Mouse (Mus musculus): ENCODE data around the gene Tmem121. TPM values are rescaled to one million over a fixed set of nuclear protein-coding genes. Genes with fewer than 3 reads are reported as not detected.

Tmem121 gene
- polyA plus RNA-seq, 1 experiment from 2014 or later, result 9.0 TPM

DNA sequence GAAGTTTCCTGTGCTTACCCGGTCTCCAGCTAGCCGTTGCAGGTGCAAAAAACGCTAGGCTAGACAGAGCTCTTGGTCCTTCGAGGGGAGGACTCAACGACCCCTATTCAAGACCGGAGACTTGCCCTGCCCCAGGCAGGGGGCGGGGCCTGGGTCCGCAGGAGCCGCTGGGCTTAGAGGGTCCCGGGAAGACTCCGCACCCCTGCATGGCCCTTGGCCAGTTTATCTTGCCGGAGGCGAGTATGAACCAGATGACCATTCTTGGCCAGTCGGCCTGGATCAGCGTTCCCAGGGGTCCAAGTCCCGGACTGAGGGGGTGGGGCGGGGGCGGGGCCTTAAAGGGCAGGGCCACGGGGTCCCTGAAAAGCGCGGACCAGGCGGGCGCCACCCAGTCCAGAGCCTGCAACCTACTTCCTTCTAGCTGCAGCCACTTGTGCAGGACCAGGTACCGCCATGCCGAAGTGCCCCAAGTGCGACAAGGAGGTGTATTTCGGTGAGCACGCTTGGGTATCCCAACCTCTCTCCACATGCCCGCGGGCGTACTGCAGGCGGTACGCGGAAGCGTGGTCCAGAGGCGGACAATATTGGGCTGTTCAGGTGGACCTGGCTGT, 34.0 kb upstream of the Tmem121 start:
- Histone ChIP-seq H3K4me2 (peak overlapping the region; percentile 81), H3K9ac (peak overlapping the region; percentile 49), H3K27ac (no peak overlapping the region), H3K4me3 (peak overlapping the region; percentile 52), H3K27me3 (peaks cover 6% of the 10 kb centered on the region; the same call in 1 of the 2 replicates), H3K4me1 (peaks cover 47% of the 10 kb centered on the region), H3K9me3 (no peaks in the 10 kb centered on the region), H3K36me3 (no peaks in the 10 kb centered on the region)
- no peak for ATAC-seq (ENCODE audit: borderline replicate concordance, extremely low read depth, low FRiP score, low TSS enrichment)
- WGBS, result under 1% methylated on average over 36 of the region's 36 CpGs

DNA sequence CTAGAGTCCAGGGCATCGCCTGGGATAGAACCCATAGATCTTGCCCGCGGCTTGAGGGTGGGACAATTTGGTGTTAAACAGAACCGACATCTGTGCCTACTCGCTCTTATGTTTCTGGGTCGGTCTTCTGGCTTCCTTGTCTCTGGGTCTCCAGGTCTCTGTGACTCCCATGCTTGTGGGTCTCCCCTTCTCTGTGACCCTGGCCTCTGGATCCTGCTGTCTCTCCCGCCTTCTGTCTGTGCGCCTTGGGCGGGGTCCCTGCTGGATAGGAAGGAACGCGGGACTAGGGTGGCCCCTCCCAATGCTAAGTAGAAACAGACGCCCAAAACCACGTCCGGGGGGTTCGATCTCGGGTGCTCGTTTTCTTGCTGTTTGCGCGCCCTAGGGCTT, 33.5 kb upstream of the Tmem121 start:
- no peak for ATAC-seq (ENCODE audit: borderline replicate concordance, extremely low read depth, low FRiP score, low TSS enrichment)
- Histone ChIP-seq H3K4me3 (peak overlapping the region; percentile 52), H3K36me3 (no peaks in the 10 kb centered on the region), H3K4me1 (peaks cover 49% of the 10 kb centered on the region), H3K27me3 (peaks cover 6% of the 10 kb centered on the region; the same call in 1 of the 2 replicates), H3K27ac (no peak overlapping the region), H3K9ac (peak overlapping the region; percentile 49), H3K4me2 (peak overlapping the region; percentile 81), H3K9me3 (no peaks in the 10 kb centered on the region)
- 19% methylated on average over 19 of the region's 19 CpGs for WGBS

DNA sequence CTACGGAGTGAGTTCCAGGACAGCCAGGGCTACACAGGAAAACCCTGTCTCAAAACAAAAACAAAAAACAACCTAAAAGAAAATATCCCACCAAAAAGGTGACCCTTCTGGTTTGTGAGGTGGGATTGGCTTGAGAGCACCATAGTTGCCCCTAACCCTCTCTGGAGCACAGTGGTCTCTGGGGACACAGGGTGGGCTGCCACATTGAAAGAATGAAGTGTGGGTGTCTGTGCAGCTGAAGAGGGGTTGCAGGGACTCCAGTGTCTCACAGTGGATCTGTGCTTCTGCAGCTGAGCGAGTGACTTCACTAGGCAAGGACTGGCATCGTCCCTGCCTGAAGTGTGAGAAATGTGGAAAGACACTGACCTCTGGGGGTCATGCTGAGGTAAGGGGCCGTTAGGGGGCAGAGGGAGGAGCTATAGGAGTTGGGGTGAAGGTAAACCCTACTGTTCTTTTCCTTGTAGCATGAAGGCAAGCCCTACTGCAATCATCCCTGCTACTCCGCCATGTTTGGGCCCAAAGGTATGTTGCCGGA, 32.7 kb upstream of the Tmem121 start:
- Histone ChIP-seq H3K4me3 (peak overlapping the region; percentile 52; the same call in 1 of the 2 replicates), H3K36me3 (no peaks in the 10 kb centered on the region), H3K27me3 (peaks cover 6% of the 10 kb centered on the region; the same call in 1 of the 2 replicates), H3K9me3 (no peaks in the 10 kb centered on the region), H3K4me1 (peaks cover 54% of the 10 kb centered on the region), H3K4me2 (peak overlapping the region; percentile 81), H3K9ac (no peak overlapping the region), H3K27ac (no peak overlapping the region)
- no peak for ATAC-seq (ENCODE audit: borderline replicate concordance, extremely low read depth, low FRiP score, low TSS enrichment)
- WGBS, result 75% methylated on average over 6 of the region's 6 CpGs

DNA sequence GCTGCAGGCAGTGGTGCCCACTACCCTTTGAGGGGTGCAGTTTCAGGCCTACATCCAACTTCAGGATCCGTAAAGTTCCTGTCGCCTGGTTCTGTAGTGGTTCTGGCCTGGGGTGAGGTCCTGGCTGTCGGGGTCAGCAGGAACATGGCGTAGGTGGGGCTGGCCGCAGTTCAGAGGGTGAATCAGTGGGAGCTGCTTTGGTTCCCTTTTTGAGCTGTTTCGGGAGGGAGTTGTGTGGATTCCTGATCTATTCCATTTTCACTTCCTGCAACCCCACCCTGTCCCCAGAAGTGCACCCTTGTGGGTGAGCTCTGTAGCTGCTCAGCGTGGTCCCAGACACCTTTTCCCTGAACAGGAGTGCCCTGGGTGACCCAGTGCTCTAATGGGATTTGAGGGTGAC, 31.8 kb upstream of the Tmem121 start:
- no peak for ATAC-seq (ENCODE audit: borderline replicate concordance, extremely low read depth, low FRiP score, low TSS enrichment)
- no peaks in the 10 kb centered on the region for H3K9me3 ChIP-seq
- peaks cover 6% of the 10 kb centered on the region; the same call in 1 of the 2 replicates for H3K27me3 ChIP-seq
- no peak overlapping the region for H3K27ac ChIP-seq
- no peak overlapping the region for H3K4me2 ChIP-seq
- no peak overlapping the region for H3K4me3 ChIP-seq
- H3K36me3 ChIP-seq, result no peaks in the 10 kb centered on the region
- 93% methylated on average over 7 of the region's 7 CpGs for WGBS
- peaks cover 45% of the 10 kb centered on the region for H3K4me1 ChIP-seq
- H3K9ac ChIP-seq, result no peak overlapping the region

DNA sequence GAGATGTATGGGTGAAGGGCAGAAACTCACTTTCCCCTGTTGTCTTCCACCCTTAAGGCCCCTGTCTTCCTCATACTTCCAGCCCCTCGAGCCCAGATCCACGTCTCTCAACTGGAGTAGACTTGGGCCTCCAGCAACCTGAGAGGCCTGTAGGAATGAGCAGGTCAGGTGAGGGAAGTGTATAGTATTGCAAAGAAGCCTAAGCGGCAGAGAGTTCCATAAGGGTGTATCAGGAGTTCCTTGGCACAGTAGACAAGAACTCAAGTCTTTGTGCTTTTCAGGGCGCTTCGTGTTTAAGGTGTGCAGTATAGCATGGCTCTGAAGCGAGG, 31.0 kb upstream of the Tmem121 start:
- Histone ChIP-seq H3K4me2 (peak overlapping the region; percentile 74), H3K4me3 (peak overlapping the region; percentile 62), H3K27me3 (peaks cover 6% of the 10 kb centered on the region; the same call in 1 of the 2 replicates), H3K27ac (peak overlapping the region; percentile 88), H3K9ac (no peak overlapping the region), H3K4me1 (peaks cover 40% of the 10 kb centered on the region), H3K9me3 (no peaks in the 10 kb centered on the region), H3K36me3 (no peaks in the 10 kb centered on the region; the same call in 1 of the 2 replicates)
- ATAC-seq (ENCODE audit: borderline replicate concordance, extremely low read depth, low FRiP score, low TSS enrichment), result no peak
- 70% methylated on average over 6 of the region's 6 CpGs for WGBS

DNA sequence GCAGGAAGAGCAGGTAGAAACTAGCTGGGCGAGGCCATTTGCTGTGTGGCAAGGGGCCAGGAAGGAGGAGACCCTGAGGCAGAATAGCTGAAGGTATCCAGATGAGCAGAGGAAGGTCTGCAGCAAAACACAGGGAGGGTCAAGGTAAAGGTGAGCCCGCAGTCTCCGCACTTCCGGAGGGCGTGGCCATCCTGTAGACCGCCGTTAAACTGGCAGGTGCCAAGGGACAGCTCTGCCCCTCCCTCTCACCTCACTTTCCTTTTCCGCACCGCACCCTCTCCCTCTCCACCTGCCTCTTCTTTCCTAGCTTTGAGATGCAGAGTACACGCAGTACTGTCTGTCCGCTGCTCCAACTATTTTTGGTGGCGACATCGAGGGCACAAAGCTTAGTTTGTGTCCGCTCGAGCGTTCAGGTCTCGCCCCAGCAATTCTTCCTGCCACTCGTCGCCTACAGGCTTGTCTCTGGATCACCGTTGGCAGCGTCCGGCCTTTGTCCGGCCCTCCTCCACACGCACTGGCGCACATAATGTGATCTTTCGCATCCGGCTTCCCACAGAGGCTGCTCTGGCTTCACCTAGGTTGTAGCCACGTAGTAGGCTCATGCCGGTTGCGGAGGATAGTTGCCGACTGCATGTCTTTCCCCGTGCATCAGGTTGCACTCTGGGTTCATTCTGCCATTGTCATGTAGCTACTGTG, 30.5 kb upstream of the Tmem121 start:
- Histone ChIP-seq H3K4me2 (peak overlapping the region; percentile 74), H3K27ac (peak overlapping the region; percentile 88), H3K9me3 (no peaks in the 10 kb centered on the region), H3K27me3 (peaks cover 6% of the 10 kb centered on the region; the same call in 1 of the 2 replicates), H3K9ac (peak overlapping the region; percentile 46), H3K36me3 (no peaks in the 10 kb centered on the region; the same call in 1 of the 2 replicates), H3K4me3 (peak overlapping the region; percentile 62), H3K4me1 (peaks cover 40% of the 10 kb centered on the region)
- ATAC-seq (ENCODE audit: borderline replicate concordance, extremely low read depth, low FRiP score, low TSS enrichment), result no peak
- WGBS, result 4% methylated on average over 32 of the region's 32 CpGs

DNA sequence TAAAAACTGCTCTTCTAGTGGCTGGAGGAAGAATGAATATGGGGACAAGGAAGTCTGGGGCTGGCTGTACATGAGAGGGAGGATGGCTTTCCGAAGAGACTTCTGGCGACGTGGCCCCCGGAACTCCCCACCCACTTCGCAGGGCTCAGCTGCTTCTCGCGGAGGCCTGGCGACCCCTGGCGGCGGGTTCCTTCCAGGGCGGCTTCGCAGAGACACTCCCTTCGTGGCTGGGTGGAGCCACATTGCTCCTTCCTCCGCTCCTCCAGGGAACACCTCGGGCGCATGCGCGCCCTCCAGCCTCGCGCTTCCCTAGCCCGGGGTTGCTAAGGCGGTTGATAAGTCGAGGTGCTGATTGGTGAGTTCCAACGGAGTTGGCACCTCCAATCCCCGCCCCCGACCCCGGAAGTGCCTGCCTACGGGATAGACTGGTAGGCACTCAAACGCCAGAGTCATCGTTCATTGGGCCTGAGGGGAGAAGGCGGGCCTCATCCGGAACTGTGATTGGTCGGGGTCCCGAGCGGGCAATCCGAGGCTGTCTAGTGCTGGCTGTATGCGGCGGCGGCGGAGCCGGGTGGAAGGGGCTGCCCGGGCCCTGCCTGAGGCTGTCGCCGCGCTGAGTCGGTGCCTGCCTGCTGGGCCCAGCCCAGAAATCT, 29.7 kb upstream of the Tmem121 start, which contains the start of gene Tedc1:
Gene Tedc1 (plus strand): TSS at position 535 of the 653 bp plus-strand sequence.
- Histone ChIP-seq H3K4me2 (peak within 1 kb of the TSS; percentile 74), H3K27ac (peak within 1 kb of the TSS; percentile 88), H3K4me1 (peaks cover 40% of the 10 kb centered on the region), H3K4me3 (peak within 1 kb of the TSS; percentile 62), H3K27me3 (peaks cover 1% of the 10 kb centered on the region; the same call in 1 of the 2 replicates), H3K36me3 (no peaks in the 10 kb centered on the region; the same call in 1 of the 2 replicates), H3K9ac (peak within 1 kb of the TSS; percentile 62), H3K9me3 (no peaks in the 10 kb centered on the region)
- ATAC-seq (ENCODE audit: borderline replicate concordance, extremely low read depth, low FRiP score, low TSS enrichment), result peak; percentile 95
- WGBS, result 0% methylated on average over 46 of the region's 46 CpGs

DNA sequence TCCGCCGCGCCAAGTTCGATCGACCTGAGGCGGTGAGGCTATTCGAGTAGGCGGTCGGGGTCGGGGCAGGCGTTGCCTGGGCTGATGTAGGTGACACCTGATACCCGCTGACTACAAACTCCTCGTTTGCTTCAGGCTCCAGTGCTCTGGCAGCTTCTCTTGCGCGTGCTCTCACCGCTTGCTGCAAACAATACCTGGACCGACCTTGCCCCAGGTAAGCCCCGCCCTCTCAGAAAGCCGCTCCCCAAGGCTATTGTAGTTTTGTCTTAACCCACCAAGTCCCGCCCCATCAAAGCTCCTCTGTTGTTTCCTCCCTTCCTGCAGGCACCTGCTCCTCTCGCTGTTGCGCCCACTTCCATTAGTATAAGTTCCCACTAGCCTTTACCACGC, 29.2 kb upstream of the Tmem121 start:
- peaks cover 35% of the 10 kb centered on the region for H3K4me1 ChIP-seq
- under 1% methylated on average over 23 of the region's 23 CpGs for WGBS
- H3K4me2 ChIP-seq, result peak overlapping the region; percentile 74
- H3K9me3 ChIP-seq, result no peaks in the 10 kb centered on the region
- peaks cover 3% of the 10 kb centered on the region; the same call in 1 of the 2 replicates for H3K36me3 ChIP-seq
- H3K27me3 ChIP-seq, result no peaks in the 10 kb centered on the region
- peak overlapping the region; percentile 62 for H3K4me3 ChIP-seq
- H3K27ac ChIP-seq, result peak overlapping the region; percentile 81
- ATAC-seq (ENCODE audit: borderline replicate concordance, extremely low read depth, low FRiP score, low TSS enrichment), result no peak
- peak overlapping the region; percentile 62 for H3K9ac ChIP-seq

DNA sequence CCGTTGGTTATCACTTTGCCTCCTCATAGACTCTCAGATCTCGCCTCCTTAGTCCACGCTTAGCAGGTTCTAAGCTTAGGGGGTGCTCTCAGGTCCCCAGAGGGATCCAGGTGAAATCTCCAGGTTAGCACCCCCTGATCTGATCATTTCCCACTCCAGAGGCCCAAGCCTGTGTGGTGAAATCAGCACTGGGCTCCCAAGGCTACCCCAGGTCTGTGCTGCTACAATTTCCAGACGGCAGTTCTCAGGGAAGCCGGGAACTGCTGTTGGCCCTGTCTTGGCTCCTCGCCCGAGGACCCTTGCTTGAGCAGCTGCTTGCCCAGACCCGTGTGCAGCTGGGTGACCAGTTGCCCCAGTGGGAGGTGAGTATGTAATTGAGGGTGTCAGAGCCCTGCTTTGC, 28.7 kb upstream of the Tmem121 start:
- H3K27ac ChIP-seq, result peak overlapping the region; percentile 81

DNA sequence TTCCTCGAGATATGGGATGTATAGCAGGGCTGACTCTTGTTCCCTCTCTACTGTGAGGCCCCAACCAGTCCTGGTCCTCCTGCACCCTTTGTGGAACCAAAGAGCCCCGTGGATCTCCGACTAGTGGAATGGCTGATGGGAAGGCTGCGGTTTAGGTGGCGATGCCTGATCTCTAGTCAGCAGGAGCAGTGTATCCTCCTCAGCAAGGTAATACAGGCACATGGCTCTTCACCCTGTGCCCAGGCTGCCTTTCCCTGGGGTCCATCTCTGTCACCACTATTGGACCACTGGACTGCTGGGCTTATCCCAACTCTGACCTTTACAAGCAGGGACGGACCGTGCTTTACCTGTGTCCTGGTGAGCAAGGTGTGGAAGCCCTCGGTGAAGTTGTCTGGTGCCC, 28.2 kb upstream of the Tmem121 start:
- peaks cover 4% of the 10 kb centered on the region; the same call in 1 of the 2 replicates for H3K36me3 ChIP-seq
- no peaks in the 10 kb centered on the region for H3K27me3 ChIP-seq
- H3K4me1 ChIP-seq, result peaks cover 26% of the 10 kb centered on the region
- no peaks in the 10 kb centered on the region for H3K9me3 ChIP-seq
- no peak overlapping the region for H3K9ac ChIP-seq
- peak overlapping the region; percentile 81; the same call in 1 of the 2 replicates for H3K27ac ChIP-seq
- WGBS, result 80% methylated on average over 8 of the region's 8 CpGs
- ATAC-seq (ENCODE audit: borderline replicate concordance, extremely low read depth, low FRiP score, low TSS enrichment), result no peak
- H3K4me3 ChIP-seq, result peak overlapping the region; percentile 62
- H3K4me2 ChIP-seq, result peak overlapping the region; percentile 74

More for the DNA sequence above, 28.7 kb upstream of the Tmem121 start:
- H3K27me3 ChIP-seq, result no peaks in the 10 kb centered on the region
- peak overlapping the region; percentile 62 for H3K4me3 ChIP-seq
- 21% methylated on average over 8 of the region's 8 CpGs for WGBS
- peak overlapping the region; percentile 62 for H3K9ac ChIP-seq
- H3K36me3 ChIP-seq, result peaks cover 4% of the 10 kb centered on the region; the same call in 1 of the 2 replicates
- H3K9me3 ChIP-seq, result no peaks in the 10 kb centered on the region
- H3K4me1 ChIP-seq, result peaks cover 32% of the 10 kb centered on the region
- ATAC-seq (ENCODE audit: borderline replicate concordance, extremely low read depth, low FRiP score, low TSS enrichment), result no peak
- peak overlapping the region; percentile 74 for H3K4me2 ChIP-seq

DNA sequence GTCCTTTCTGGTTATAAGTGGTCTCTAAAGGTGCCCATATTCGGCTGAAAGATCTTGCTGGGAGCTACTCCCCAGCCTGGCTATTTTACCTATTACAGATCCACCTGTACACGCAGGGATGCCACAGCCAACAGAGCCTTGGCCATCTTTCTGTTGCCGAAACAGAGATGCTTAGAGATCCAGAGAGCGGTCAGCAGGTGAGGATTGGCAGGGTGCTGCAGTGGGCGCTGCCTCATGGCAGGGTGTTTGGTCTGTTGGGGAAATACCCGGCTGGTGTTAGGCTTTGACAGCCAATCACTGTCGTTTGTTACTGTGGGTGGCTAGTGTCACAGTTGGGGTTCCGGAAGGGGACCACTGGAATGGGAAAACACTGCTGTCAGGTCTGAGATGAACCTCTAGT, 27.8 kb upstream of the Tmem121 start:
- Histone ChIP-seq H3K4me1 (peaks cover 26% of the 10 kb centered on the region), H3K9me3 (no peaks in the 10 kb centered on the region), H3K4me2 (peak overlapping the region; percentile 74; the same call in 1 of the 2 replicates), H3K9ac (no peak overlapping the region), H3K4me3 (no peak overlapping the region), H3K27ac (no peak overlapping the region), H3K27me3 (no peaks in the 10 kb centered on the region), H3K36me3 (peaks cover 5% of the 10 kb centered on the region)
- 88% methylated on average over 8 of the region's 8 CpGs for WGBS
- ATAC-seq (ENCODE audit: borderline replicate concordance, extremely low read depth, low FRiP score, low TSS enrichment), result no peak
